Mouse (Mus musculus) spleen, postnatal 10 days (tissue): Measurements from ENCODE around the gene Rnf144a.
A peak's percentile ranks its signal among the peaks of the same experiment; 100 is the strongest.

Experiments
- DNase-seq, 2 experiments: peaks; one replicate each; pipeline ENCODE4 v3.0.0; 2021 to 2022; ENCODE audit warnings: low spot score in 2 of 2

The Rnf144a gene

GRCm38 (mm10) chr12:26373721-26374120 lies 41.3 kb downstream of the Rnf144a start:
- DNase-seq = no peak

- DNase-seq = no peak
Observed at GRCm38 (mm10) chr12:26370004-26370403, 45.0 kb downstream of the Rnf144a start.

GRCm38 (mm10) chr12:26367361-26367760 lies 47.7 kb downstream of the Rnf144a start:
- DNase-seq = no peak

- no peak for DNase-seq
Observed at GRCm38 (mm10) chr12:26366372-26366771, 48.7 kb downstream of the Rnf144a start.

GRCm38 (mm10) chr12:26365531-26366315 lies 49.3 kb downstream of the Rnf144a start:
- no peak for DNase-seq

- no peak for DNase-seq
Observed at GRCm38 (mm10) chr12:26364822-26365221, 50.2 kb downstream of the Rnf144a start.

- no peak for DNase-seq
Observed at GRCm38 (mm10) chr12:26360946-26361523, 54.0 kb downstream of the Rnf144a start.

- peak in 1 of 2 experiments; percentile 15 for DNase-seq
Observed at GRCm38 (mm10) chr12:26359817-26360216, 55.2 kb downstream of the Rnf144a start.

GRCm38 (mm10) chr12:26359241-26359640 lies 55.8 kb downstream of the Rnf144a start:
- DNase-seq = no peak

GRCm38 (mm10) chr12:26357246-26357645 lies 57.8 kb downstream of the Rnf144a start:
- DNase-seq = no peak

- peak in 1 of 2 experiments; percentile 16 for DNase-seq
Observed at GRCm38 (mm10) chr12:26356191-26356590, 58.9 kb downstream of the Rnf144a start.

- no peak for DNase-seq
Observed at GRCm38 (mm10) chr12:26351321-26351720, 63.7 kb downstream of the Rnf144a start.

GRCm38 (mm10) chr12:26344408-26344807 lies 70.6 kb downstream of the Rnf144a start:
- no peak for DNase-seq

GRCm38 (mm10) chr12:26343131-26343530 lies 71.9 kb downstream of the Rnf144a start:
- DNase-seq = no peak

- no peak for DNase-seq
Observed at GRCm38 (mm10) chr12:26342663-26343062, 72.4 kb downstream of the Rnf144a start.

GRCm38 (mm10) chr12:26342086-26342485 lies 73.0 kb downstream of the Rnf144a start:
- DNase-seq = no peak

- DNase-seq = no peak
Observed at GRCm38 (mm10) chr12:26340621-26341020, 74.4 kb downstream of the Rnf144a start.

GRCm38 (mm10) chr12:26339886-26340285 lies 75.2 kb downstream of the Rnf144a start:
- DNase-seq = no peak

GRCm38 (mm10) chr12:26339181-26339580 lies 75.9 kb downstream of the Rnf144a start:
- DNase-seq = no peak

GRCm38 (mm10) chr12:26333678-26334077 lies 81.4 kb downstream of the Rnf144a start:
- no peak for DNase-seq

GRCm38 (mm10) chr12:26331048-26331447 lies 84.0 kb downstream of the Rnf144a start:
- no peak for DNase-seq

GRCm38 (mm10) chr12:26329756-26330155 lies 85.3 kb downstream of the Rnf144a start:
- DNase-seq = no peak

- DNase-seq = no peak
Observed at GRCm38 (mm10) chr12:26329031-26329675, 85.9 kb downstream of the Rnf144a start.
